Mouse (Mus musculus) NIH3T3 (cell line): Measurements from ENCODE around the gene Rundc3a.

Experiments
- DNase-seq: peaks from one replicate; pipeline ENCODE4 v3.0.0-alpha.2; 2012; ENCODE audit warnings: low read depth

Rundc3a gene

GRCm38 (mm10) chr11:102434406-102434805, 41.2 kb downstream of the Rundc3a start:
- DNase-seq, result peak; percentile 96

- no peak for DNase-seq
Observed at GRCm38 (mm10) chr11:102434816-102435705, 41.9 kb downstream of the Rundc3a start.

GRCm38 (mm10) chr11:102435754-102436470, 42.7 kb downstream of the Rundc3a start:
- peak; percentile 49 for DNase-seq

GRCm38 (mm10) chr11:102436471-102436790, 43.2 kb downstream of the Rundc3a start:
- peak; percentile 68 for DNase-seq

- no peak for DNase-seq
Observed at GRCm38 (mm10) chr11:102437120-102438061, 44.2 kb downstream of the Rundc3a start.

GRCm38 (mm10) chr11:102438212-102439092, 45.2 kb downstream of the Rundc3a start:
- no peak for DNase-seq

GRCm38 (mm10) chr11:102439093-102440082, 46.2 kb downstream of the Rundc3a start:
- no peak for DNase-seq

- no peak for DNase-seq
Observed at GRCm38 (mm10) chr11:102440255-102440654, 47.1 kb downstream of the Rundc3a start.

- no peak for DNase-seq
Observed at GRCm38 (mm10) chr11:102441434-102441833, 48.2 kb downstream of the Rundc3a start.

- no peak for DNase-seq
Observed at GRCm38 (mm10) chr11:102442089-102442488, 48.9 kb downstream of the Rundc3a start.

GRCm38 (mm10) chr11:102443740-102444139, 50.5 kb downstream of the Rundc3a start:
- no peak for DNase-seq

GRCm38 (mm10) chr11:102444321-102444720, 51.1 kb downstream of the Rundc3a start:
- peak; percentile 74 for DNase-seq

- no peak for DNase-seq
Observed at GRCm38 (mm10) chr11:102444781-102445180, 51.6 kb downstream of the Rundc3a start.

- peak; percentile 51 for DNase-seq
Observed at GRCm38 (mm10) chr11:102445264-102445890, 52.2 kb downstream of the Rundc3a start.

- DNase-seq, result peak; percentile 58
Observed at GRCm38 (mm10) chr11:102445891-102446361, 52.7 kb downstream of the Rundc3a start.

GRCm38 (mm10) chr11:102446581-102447461, 53.6 kb downstream of the Rundc3a start:
- peak; percentile 61 for DNase-seq

- DNase-seq, result peak; percentile 91
Observed at GRCm38 (mm10) chr11:102447497-102447896, 54.3 kb downstream of the Rundc3a start, which contains the start of gene Fam171a2. Gene Fam171a2 (minus strand): TSS chr11:102447682.

GRCm38 (mm10) chr11:102448327-102448726, 55.1 kb downstream of the Rundc3a start:
- no peak for DNase-seq
